Mouse (Mus musculus): ENCODE results near the gene Tfr2. TPM values are rescaled to one million over a fixed set of nuclear protein-coding genes. Genes with fewer than 3 reads are reported as not detected.

Tfr2 gene
- 10 to 100 TPM; 10.7 to 16.2 (median 12.7) TPM for total RNA-seq (2022)

GRCm38 (mm10) chr5:137569665-137570064 lies at the start of gene Tfr2:
TSS of gene Tfr2 (plus strand) at chr5:137569840.
- DNase-seq (ENCODE audit: low spot score in 2 of 2) = no peak

GRCm38 (mm10) chr5:137521861-137522260 lies 47.8 kb upstream of the Tfr2 start:
- DNase-seq (ENCODE audit: low spot score in 2 of 2) = no peak

- no peak for DNase-seq (ENCODE audit: low spot score in 2 of 2)
Measured at GRCm38 (mm10) chr5:137522711-137523110, 46.9 kb upstream of the Tfr2 start.

GRCm38 (mm10) chr5:137523396-137524250 lies 46.0 kb upstream of the Tfr2 start:
- no peak for DNase-seq (ENCODE audit: low spot score in 2 of 2)

GRCm38 (mm10) chr5:137524251-137524515 lies 45.5 kb upstream of the Tfr2 start:
- DNase-seq (ENCODE audit: low spot score in 2 of 2) = no peak

GRCm38 (mm10) chr5:137524671-137525070 lies 45.0 kb upstream of the Tfr2 start:
- DNase-seq (ENCODE audit: low spot score in 2 of 2) = no peak

GRCm38 (mm10) chr5:137525511-137525910 lies 44.1 kb upstream of the Tfr2 start:
- no peak for DNase-seq (ENCODE audit: low spot score in 2 of 2)

GRCm38 (mm10) chr5:137526192-137526936 lies 43.3 kb upstream of the Tfr2 start:
- no peak for DNase-seq (ENCODE audit: low spot score in 2 of 2)

- DNase-seq (ENCODE audit: low spot score in 2 of 2) = no peak
Measured at GRCm38 (mm10) chr5:137527413-137527812, 42.2 kb upstream of the Tfr2 start.

GRCm38 (mm10) chr5:137528247-137528968 lies 41.2 kb upstream of the Tfr2 start:
- DNase-seq (ENCODE audit: low spot score in 2 of 2) = no peak

GRCm38 (mm10) chr5:137529221-137529995 lies 40.2 kb upstream of the Tfr2 start:
- DNase-seq (ENCODE audit: low spot score in 2 of 2) = no peak

GRCm38 (mm10) chr5:137530075-137530474 lies 39.6 kb upstream of the Tfr2 start:
- no peak for DNase-seq (ENCODE audit: low spot score in 2 of 2)

- DNase-seq (ENCODE audit: low spot score in 2 of 2) = peak in 1 of 2 experiments; percentile 93
Measured at GRCm38 (mm10) chr5:137530588-137531413, 38.8 kb upstream of the Tfr2 start.

- peak in 1 of 2 experiments; percentile 64 for DNase-seq (ENCODE audit: low spot score in 2 of 2)
Measured at GRCm38 (mm10) chr5:137531414-137532130, 38.1 kb upstream of the Tfr2 start.

GRCm38 (mm10) chr5:137532131-137532807 lies 37.4 kb upstream of the Tfr2 start:
- DNase-seq (ENCODE audit: low spot score in 2 of 2) = no peak

GRCm38 (mm10) chr5:137532808-137533116 lies 36.9 kb upstream of the Tfr2 start:
- DNase-seq (ENCODE audit: low spot score in 2 of 2) = no peak

- DNase-seq (ENCODE audit: low spot score in 2 of 2) = peak; percentile 96 to 97
Measured at GRCm38 (mm10) chr5:137533117-137533827, 36.4 kb upstream of the Tfr2 start, which contains the start of the genes Epo and Gnb2. TSS of gene Epo (minus strand) at chr5:137533242. TSS of gene Gnb2 (minus strand) at chr5:137533510.

GRCm38 (mm10) chr5:137534762-137535161 lies 34.9 kb upstream of the Tfr2 start:
- no peak for DNase-seq (ENCODE audit: low spot score in 2 of 2)

GRCm38 (mm10) chr5:137535318-137535717 lies 34.3 kb upstream of the Tfr2 start:
- DNase-seq (ENCODE audit: low spot score in 2 of 2) = no peak
